Mouse (Mus musculus) lung, postnatal 0 days (tissue): ENCODE results near the gene Gngt2.

Source experiments
- CTCF ChIP-seq: IDR thresholded peaks from 2 replicates; pipeline ENCODE4 v1.5.1; 2016; ENCODE audit warnings: antibody characterized with exemption, mild to moderate bottlenecking
- EP300 ChIP-seq: IDR thresholded peaks from 2 replicates; pipeline ENCODE4 v1.6.1; 2016; ENCODE audit warnings: antibody characterized with exemption, mild to moderate bottlenecking, control low read depth

DNA sequence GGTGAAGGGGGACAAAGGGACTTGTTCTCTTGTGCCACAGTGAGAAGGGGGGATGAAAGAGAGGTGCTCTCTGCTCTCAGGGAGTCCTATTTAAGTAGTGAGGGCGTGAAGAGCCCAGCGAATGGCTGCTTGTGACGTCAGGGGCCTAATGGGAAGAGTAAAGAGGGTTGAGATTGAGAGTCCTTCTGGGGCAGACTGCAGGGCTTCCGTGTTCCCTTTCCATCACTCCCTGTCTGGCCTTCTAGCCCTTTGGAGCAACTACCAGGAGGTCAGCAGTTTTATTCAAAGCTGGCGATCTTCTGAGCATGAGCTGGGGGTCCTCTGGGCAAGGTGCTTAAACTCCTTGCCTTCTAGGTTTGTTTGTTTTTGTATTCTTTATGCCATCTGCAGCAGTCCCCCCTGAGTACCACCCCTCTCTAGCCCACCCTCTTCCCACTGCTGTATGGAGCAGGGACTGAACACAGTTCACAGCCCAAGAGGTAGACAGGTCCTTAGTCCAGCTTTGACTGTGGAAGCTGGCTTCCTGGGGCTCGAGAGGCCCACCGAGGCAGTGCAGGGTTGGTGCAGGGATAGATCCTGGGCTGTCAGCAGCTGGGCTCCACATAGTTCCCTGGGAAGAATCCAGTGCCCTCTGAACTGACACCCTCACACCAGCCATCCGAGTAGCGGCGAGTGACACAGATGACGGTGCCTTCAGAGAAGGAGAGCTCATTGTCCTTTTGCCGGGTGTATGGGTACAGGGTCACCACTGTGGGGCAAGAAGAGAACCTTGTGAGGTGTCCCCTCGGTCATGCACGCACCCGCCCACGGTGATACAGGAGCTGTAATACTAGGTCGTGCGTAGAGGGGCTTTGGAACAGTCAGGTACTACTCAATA is 4.6 kb upstream of the Gngt2 start:
- no peak for TF ChIP-seq CTCF
- TF ChIP-seq EP300, result no peak
